Mouse (Mus musculus): ENCODE results near the gene Chn1.

Gene Chn1

GRCm38 (mm10) chr2:73618486-73619052 is 156.6 kb downstream of the Chn1 start:
- no peak for DNase-seq

- DNase-seq = no peak
Measured at GRCm38 (mm10) chr2:73616434-73617057, 158.6 kb downstream of the Chn1 start.

GRCm38 (mm10) chr2:73615456-73615855 is 159.7 kb downstream of the Chn1 start:
- no peak for DNase-seq

GRCm38 (mm10) chr2:73614303-73614702 is 160.8 kb downstream of the Chn1 start:
- DNase-seq = no peak

- DNase-seq = no peak
Measured at GRCm38 (mm10) chr2:73612941-73613340, 162.2 kb downstream of the Chn1 start.

GRCm38 (mm10) chr2:73612367-73612914 is 162.7 kb downstream of the Chn1 start:
- no peak for DNase-seq

GRCm38 (mm10) chr2:73611798-73612197 is 163.3 kb downstream of the Chn1 start:
- peak; percentile 87 for DNase-seq

GRCm38 (mm10) chr2:73609724-73610210 is 165.4 kb downstream of the Chn1 start:
- no peak for DNase-seq

- no peak for DNase-seq
Measured at GRCm38 (mm10) chr2:73609067-73609723, 166.0 kb downstream of the Chn1 start.

- no peak for DNase-seq
Measured at GRCm38 (mm10) chr2:73608391-73608790, 166.8 kb downstream of the Chn1 start.

- DNase-seq = no peak
Measured at GRCm38 (mm10) chr2:73607609-73608008, 167.5 kb downstream of the Chn1 start.

- DNase-seq = no peak
Measured at GRCm38 (mm10) chr2:73607146-73607545, 168.0 kb downstream of the Chn1 start.

GRCm38 (mm10) chr2:73606616-73607015 is 168.5 kb downstream of the Chn1 start:
- DNase-seq = no peak

- DNase-seq = peak; percentile 96
Measured at GRCm38 (mm10) chr2:73605077-73605476, 170.1 kb downstream of the Chn1 start.

GRCm38 (mm10) chr2:73604579-73604978 is 170.6 kb downstream of the Chn1 start:
- no peak for DNase-seq

GRCm38 (mm10) chr2:73600650-73601049 is 174.5 kb downstream of the Chn1 start:
- DNase-seq = no peak

- no peak for DNase-seq
Measured at GRCm38 (mm10) chr2:73597772-73598171, 177.4 kb downstream of the Chn1 start.

GRCm38 (mm10) chr2:73596786-73597185 is 178.4 kb downstream of the Chn1 start:
- DNase-seq = peak; percentile 95

GRCm38 (mm10) chr2:73596326-73596725 is 178.8 kb downstream of the Chn1 start:
- no peak for DNase-seq

- DNase-seq = no peak
Measured at GRCm38 (mm10) chr2:73593101-73593439, 182.1 kb downstream of the Chn1 start.

GRCm38 (mm10) chr2:73592231-73593100 is 182.7 kb downstream of the Chn1 start:
- peak; percentile 89 for DNase-seq

GRCm38 (mm10) chr2:73591246-73591645 is 183.9 kb downstream of the Chn1 start:
- no peak for DNase-seq

- DNase-seq = no peak
Measured at GRCm38 (mm10) chr2:73590106-73590505, 185.0 kb downstream of the Chn1 start.
